Mouse (Mus musculus) small intestine, adult 2 months (tissue): ENCODE results near the gene Tec. TPM values are rescaled to one million over a fixed set of nuclear protein-coding genes. Genes with fewer than 3 reads are reported as not detected.
A peak's percentile ranks its signal among the peaks of the same experiment; 100 is the strongest.

ENCODE experiments used
- H3K27ac ChIP-seq: fragments of 200-500 bp; 2 replicates; pipeline ENCODE4 v1.5.1; 2012; ENCODE audit warnings: low read depth, low read length, control low read depth, inconsistent platforms; ENCODE audit not compliant: insufficient read depth
- H3K27me3 ChIP-seq: fragments of 200-500 bp; 2 replicates; pipeline ENCODE4 v1.6.1; 2012; ENCODE audit warnings: mild to moderate bottlenecking, moderate library complexity, low read length, inconsistent platforms; ENCODE audit not compliant: control insufficient read depth, insufficient read depth
- H3K36me3 ChIP-seq: fragments of 200-500 bp; 2 replicates; pipeline ENCODE4 v1.6.1; 2012; ENCODE audit warnings: mild to moderate bottlenecking, low read length, control low read depth, inconsistent platforms; ENCODE audit not compliant: control insufficient read depth, insufficient read depth
- H3K4me1 ChIP-seq: fragments of 200-500 bp; 2 replicates; pipeline ENCODE4 v1.6.1; 2012; ENCODE audit warnings: low read length, inconsistent platforms, mixed read lengths; ENCODE audit not compliant: control insufficient read depth, insufficient read depth, insufficient read length
- H3K4me3 ChIP-seq: fragments of 200-500 bp; 2 replicates; pipeline ENCODE4 v1.5.1; 2012; ENCODE audit warnings: low read depth, mild to moderate bottlenecking, control low read depth, inconsistent platforms, low read length, moderate library complexity
- CTCF ChIP-seq: fragments of 200-500 bp; IDR thresholded peaks from 2 replicates; pipeline ENCODE4 v1.5.1; 2012; ENCODE audit warnings: low read depth, mild to moderate bottlenecking, control low read depth, inconsistent platforms, low read length, moderate library complexity, mixed read lengths; ENCODE audit not compliant: insufficient replicate concordance, insufficient read length; ENCODE audit errors: extremely low read depth
- POLR2A ChIP-seq: fragments of 200-500 bp; IDR thresholded peaks from 2 replicates; pipeline ENCODE4 v1.6.1; 2012; ENCODE audit warnings: low read depth, mild to moderate bottlenecking, control low read depth, inconsistent platforms, low read length, moderate library complexity
- WGBS: fragments of 180-500 bp; shearing (Covaris S2); methylation state at CpG from one replicate; pipeline ENCODE4 v1.1.7; 2018; 5-methylcytosine and 5-hydroxymethylcytosine counted together
- polyA plus RNA-seq: library from polyadenylated mRNA; depleted of rRNA; stranded (reverse); fragments of >200 nt; gene quantifications from 2 replicates; pipeline ENCODE4 v1.2.3, GENCODE M21; 2012

The Tec gene
- polyA plus RNA-seq, 1 experiment: 7.1 TPM

DNA sequence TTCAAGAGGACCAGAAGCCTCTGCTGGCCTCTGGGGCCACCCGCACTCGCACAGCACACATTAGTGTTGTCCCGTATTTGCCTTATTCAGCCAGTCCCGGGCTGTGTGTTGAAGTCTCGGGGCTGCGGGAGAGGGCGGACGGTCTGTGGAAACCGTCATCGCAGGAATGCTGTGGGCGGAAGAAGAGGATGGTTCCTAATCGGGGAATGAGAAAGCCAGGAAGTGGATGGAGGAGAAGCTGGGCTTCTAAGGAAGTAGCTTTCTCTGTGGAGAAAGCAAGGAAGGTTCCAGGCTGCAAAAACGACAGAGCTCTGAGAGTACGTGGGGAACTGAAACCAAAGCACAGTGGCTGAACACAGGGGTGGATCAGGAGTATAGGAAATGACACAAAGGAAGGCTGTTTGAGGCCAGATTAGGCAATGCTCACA is 72.1 kb downstream of the Tec start:
- no peaks in the 10 kb centered on the region for H3K36me3 ChIP-seq
- peak overlapping the region; percentile 67 for H3K27ac ChIP-seq
- WGBS: 67% methylated on average over 14 of the region's 14 CpGs
- peak overlapping the region; percentile 56 for H3K4me3 ChIP-seq
- H3K4me1 ChIP-seq: peaks cover 2% of the 10 kb centered on the region; the same call in 1 of the 2 replicates
- TF ChIP-seq CTCF (no peak), POLR2A (no peak)
- H3K27me3 ChIP-seq: no peaks in the 10 kb centered on the region

DNA sequence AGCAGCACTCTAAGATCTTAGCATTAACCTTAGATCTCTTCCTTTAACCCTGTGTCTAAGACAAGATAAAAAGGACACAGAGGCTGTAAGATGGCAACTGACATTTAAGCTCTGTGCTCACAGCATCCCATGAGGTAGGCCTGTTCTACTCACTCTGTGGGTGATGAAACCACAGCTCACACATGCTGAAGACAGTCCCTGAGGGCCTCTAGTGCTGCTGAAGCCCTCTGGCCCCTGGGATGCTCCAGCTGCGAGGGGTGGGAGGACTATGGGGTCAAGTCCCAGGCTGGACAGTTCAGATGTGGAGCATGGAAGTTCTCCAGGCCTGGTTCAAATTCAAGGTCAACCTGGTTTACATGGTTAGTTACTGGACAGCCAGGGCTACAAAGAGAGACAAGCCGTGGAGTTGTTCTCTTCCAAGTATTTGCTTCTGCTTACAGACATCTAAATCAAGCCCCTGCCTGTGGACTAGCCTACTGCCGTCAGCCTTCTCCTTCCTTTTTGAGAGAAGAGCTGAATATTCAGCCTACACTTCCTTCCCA is 74.9 kb downstream of the Tec start:
- TF ChIP-seq POLR2A (no peak), CTCF (no peak)
- Histone ChIP-seq H3K27me3 (no peaks in the 10 kb centered on the region), H3K4me3 (no peak overlapping the region), H3K27ac (no peak overlapping the region), H3K36me3 (peaks cover 1% of the 10 kb centered on the region; the same call in 1 of the 2 replicates), H3K4me1 (peaks cover 2% of the 10 kb centered on the region; the same call in 1 of the 2 replicates)
- 91% methylated on average over 3 of the region's 3 CpGs for WGBS

DNA sequence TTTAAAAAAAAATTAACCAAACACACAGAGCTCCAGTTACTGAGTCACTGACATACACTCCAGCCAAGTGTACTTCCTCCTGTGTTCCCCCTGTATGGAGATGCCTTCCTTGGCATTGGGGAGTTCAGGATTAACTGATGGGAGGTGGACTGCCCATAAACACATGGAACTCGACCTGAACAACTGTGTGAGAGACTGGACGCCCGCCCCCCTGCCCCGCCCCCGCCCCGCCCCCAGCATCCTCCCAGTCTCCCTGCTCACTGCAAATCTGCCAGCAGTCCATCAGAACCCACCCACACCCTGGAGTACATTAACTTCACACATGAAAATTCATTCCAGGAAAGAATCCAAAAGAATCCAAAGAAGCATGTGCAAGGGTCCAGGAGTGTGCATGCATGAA is 76.5 kb downstream of the Tec start:
- Histone ChIP-seq H3K4me1 (peaks cover 2% of the 10 kb centered on the region; the same call in 1 of the 2 replicates), H3K4me3 (no peak overlapping the region), H3K27me3 (no peaks in the 10 kb centered on the region), H3K36me3 (peaks cover 4% of the 10 kb centered on the region), H3K27ac (no peak overlapping the region)
- TF ChIP-seq POLR2A (no peak), CTCF (no peak)
- 9% methylated on average over 6 of the region's 6 CpGs for WGBS

- 32% methylated on average over 4 of the region's 4 CpGs for WGBS
- TF ChIP-seq POLR2A (no peak), CTCF (no peak)
- no peak overlapping the region for H3K27ac ChIP-seq
Observed at GRCm38 (mm10) chr5:72791386-72791785, 76.9 kb downstream of the Tec start.

DNA sequence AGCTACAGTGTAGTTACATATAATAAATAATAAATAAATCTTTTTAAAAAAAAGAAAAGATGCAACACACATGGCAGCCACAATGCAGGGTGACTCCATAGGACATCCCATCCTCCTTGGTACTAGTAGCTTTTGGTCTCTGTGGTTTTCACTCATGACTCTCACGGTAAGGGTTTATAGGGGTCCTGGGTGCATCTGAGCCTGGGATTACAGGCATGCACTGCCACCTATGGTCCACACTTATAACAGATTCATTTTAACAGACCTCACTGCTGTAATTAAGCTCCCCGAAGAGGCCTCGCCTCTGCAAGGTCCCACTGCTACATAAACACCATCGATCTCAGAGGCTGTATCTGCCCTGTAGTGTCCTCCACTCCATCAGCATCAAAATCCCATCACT is 82.8 kb downstream of the Tec start:
- 76% methylated on average over 4 of the region's 4 CpGs for WGBS
- Histone ChIP-seq H3K36me3 (peaks cover 14% of the 10 kb centered on the region), H3K4me1 (no peaks in the 10 kb centered on the region), H3K4me3 (no peak overlapping the region), H3K27me3 (no peaks in the 10 kb centered on the region; the same call in 1 of the 2 replicates), H3K27ac (no peak overlapping the region)
- TF ChIP-seq CTCF (no peak), POLR2A (no peak)

More at GRCm38 (mm10) chr5:72791386-72791785, 76.9 kb downstream of the Tec start:
- Histone ChIP-seq H3K4me1 (peaks cover 2% of the 10 kb centered on the region; the same call in 1 of the 2 replicates), H3K36me3 (peaks cover 6% of the 10 kb centered on the region), H3K4me3 (no peak overlapping the region), H3K27me3 (no peaks in the 10 kb centered on the region)

DNA sequence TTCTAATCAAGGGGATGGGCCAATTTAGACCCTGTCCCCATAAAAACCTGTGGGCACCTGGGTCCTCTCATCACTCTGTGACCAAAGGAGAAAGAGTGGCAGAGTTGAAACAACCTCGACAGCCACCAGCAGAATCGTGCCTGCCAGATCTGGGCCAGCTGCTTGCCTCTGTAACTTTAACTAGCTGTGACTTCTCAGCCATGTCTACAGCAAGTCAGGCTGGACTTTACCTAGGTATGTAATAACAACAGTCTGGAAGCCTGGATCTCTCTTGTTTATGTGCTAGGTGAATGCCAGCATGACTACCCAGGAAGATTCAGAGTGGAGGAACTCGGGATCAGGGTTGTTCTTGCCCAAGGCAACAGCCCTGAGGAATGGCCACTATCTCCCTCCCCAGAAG is 83.6 kb downstream of the Tec start:
- Histone ChIP-seq H3K27ac (no peak overlapping the region), H3K4me1 (no peaks in the 10 kb centered on the region), H3K36me3 (peaks cover 14% of the 10 kb centered on the region), H3K4me3 (no peak overlapping the region), H3K27me3 (no peaks in the 10 kb centered on the region; the same call in 1 of the 2 replicates)
- TF ChIP-seq POLR2A (no peak), CTCF (no peak)
- WGBS: 88% methylated on average over 3 of the region's 3 CpGs

DNA sequence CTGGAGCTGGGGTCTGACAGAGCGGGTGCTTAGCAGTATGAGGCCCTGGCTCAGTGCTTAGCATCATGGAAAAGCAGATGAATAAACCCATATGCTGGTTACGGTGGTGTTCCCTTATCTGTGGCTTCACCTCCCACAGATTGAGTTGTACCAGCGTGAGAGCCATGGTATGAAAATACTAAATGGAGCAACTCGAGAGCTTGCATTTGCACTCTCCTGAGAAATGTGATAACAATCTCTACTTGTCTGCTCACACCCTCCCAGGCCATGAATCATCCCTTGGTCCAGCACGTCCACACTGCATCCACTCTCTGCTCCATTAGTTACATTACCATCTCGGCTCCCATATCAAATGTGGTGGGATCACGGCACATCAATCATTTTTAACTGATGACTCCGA is 84.3 kb downstream of the Tec start:
- no peak for TF ChIP-seq CTCF
- TF ChIP-seq POLR2A: no peak

More for the DNA sequence above, 84.3 kb downstream of the Tec start:
- H3K27ac ChIP-seq: no peak overlapping the region
- H3K36me3 ChIP-seq: peaks cover 16% of the 10 kb centered on the region
- whole genome bisulfite sequencing: 87% methylated on average over 8 of the region's 8 CpGs
- H3K27me3 ChIP-seq: no peaks in the 10 kb centered on the region; the same call in 1 of the 2 replicates
- H3K4me1 ChIP-seq: no peaks in the 10 kb centered on the region
- no peak overlapping the region for H3K4me3 ChIP-seq
